Mouse (Mus musculus) gastrocnemius, postnatal 25 days (tissue): ENCODE measurements around the gene Ppm1l. TPM values are rescaled to one million over a fixed set of nuclear protein-coding genes. Genes with fewer than 3 reads are reported as not detected.
A peak's percentile ranks its signal among the peaks of the same experiment; 100 is the strongest.
"Not testable (repeated sequence)": the region's sequence is repeated elsewhere in the genome, so short reads cannot be mapped to it uniquely, and the experiment has no call there.

Source experiments
- DNase-seq: peaks from one replicate; pipeline ENCODE4 v3.0.0; 2022
- total RNA-seq, 2 experiments: library from RNA; stranded (reverse); gene quantifications; 1 replicate in 1 of 2; 2 replicates in 1 of 2; pipeline ENCODE4 v1.2.3; 2021

Gene Ppm1l
- total RNA-seq, 2 experiments from 2014 or later: 45.9 to 60.4 TPM

DNA sequence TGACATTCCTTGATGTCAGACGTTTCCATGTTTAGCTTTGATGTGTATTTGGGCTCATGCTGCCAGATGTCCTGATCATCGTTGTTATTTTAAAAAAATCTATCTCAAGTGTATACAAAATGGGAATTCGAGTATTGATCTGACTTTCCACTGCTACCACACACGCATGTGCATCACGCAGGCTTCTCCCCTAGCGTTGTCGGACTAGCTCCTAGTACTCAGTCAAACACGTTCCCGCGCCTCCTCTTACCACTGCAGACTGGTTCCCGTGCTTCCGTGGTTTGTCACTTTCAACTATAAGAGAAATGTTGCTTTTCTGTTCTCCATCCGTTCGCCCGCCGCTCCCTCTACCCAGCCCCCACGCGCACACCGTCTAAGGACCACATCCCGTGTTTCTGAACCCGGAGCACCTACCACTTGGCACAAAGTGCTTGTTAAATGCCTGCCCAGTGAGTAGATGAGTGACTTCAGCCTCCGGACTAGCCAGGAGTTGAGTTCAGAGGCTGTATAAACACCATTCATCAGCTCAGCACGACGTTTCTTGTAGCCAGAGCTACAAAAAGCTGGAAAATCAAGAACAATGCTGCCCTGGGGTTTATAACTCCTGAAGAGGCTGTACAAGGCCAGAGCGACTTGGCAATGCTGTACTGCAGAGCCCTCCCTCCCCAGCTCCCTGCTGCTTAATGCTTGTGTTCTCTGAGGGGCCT lies 219.4 kb downstream of the Ppm1l start:
- DNase-seq: no peak

DNA sequence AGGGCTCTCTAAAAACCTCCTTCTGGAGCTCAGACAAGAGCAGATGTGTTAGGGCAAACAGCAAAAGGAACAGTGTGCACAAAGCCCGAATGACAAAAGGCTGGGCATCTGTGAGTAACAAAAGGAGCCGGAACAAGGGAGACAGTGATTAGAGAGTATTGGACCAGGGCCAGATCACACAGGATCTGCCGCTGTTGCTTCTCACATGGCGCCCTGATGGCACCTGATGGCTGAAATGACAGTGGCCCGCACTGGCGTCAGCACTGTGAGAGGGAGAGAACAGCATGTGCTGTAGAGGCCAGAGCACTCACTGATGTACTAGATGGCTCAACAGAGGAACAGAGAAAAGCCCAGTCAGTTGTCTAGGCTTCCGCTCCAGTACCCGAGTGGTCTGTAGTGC lies 226.3 kb downstream of the Ppm1l start:
- peak; percentile 24 for DNase-seq

DNA sequence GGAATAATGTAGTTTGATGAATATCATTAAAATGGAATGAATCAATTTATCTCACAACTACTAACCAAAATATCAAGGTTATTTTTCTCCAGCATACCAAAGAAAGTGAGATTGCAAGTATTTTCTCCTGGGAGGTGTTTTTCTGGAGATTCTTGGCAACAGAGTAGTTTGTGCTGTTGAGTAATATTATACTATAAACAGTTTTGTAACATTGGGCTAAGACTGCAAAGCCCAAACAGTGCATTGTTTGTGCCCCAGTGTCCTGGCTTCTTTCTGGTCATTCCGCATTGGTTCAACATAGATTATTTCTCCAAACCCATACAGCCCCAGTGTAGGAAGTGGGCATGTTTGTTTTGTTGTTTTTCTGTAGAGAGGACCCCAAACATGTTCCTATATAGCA lies 227.1 kb downstream of the Ppm1l start:
- DNase-seq: no peak

DNA sequence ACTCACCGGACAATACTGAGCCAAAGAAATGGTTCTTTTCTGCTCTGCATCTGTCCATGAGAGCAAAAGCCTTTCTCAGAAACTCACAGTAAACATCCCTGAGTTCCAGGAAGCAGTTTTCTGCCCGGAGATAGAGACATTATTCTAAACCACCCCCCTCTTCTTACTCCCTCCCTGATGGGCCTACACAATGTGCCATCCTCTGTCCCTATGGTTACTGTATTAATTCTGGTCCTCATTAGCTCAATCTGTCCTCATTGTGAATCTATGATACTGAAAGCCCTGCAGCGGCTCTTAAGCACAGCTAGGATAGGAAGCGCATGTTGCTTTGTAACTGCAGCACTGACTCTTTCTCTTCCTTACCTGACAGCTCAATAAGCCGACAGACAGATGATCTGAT lies 228.4 kb downstream of the Ppm1l start:
- DNase-seq: no peak

DNA sequence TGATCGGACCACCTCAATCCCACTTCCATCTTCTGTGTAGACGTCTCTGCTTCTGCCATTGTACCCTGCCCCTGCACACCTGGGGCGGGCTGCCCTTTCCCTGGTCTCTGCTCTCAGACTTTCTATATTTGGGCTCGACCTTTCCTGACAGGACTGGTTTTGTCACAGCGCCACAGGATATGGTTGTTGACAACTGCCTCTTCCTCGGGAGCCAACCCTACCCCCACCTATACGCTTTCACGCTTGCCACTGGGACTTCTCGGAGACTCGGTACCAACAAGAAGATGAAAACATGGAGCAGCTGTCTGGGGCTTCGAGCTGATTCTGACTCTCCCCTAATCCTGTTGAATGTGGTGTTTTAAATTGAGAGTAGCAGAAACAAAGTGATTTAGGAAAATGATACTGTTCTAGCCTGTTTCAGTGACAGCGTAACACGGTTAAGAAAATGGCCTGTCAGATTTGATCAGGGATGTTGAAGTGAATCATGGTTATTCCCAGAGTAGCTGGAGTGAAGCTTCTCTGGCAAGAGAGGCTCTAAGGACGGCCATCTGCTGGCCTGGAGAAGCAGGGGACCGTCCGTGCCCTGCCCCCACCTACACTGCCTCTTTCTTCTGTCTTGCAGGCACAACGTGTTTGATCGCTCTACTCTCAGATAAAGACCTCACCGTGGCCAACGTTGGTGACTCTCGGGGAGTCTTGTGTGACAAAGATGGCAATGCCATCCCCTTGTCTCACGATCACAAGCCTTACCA lies 232.2 kb downstream of the Ppm1l start:
- peak; percentile 54 for DNase-seq

DNA sequence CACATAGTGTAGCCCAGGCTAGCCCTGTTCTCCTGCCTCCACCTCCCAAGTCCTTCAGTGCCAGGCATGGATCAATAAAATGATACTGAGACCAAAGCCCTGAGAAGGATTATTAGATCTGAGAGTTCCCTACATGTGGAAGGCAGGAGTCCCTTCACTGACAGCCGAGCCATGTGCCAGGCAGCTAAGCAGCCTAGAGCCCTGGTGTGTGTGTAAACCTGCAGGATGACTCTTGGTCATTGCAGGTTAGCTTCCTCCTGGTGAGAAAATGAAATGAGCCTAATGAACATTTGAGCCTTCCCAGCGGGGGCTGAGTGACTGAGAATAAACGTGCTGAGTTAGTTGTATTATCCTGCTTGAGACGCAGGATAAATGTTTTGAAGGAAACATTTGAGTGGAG lies 232.9 kb downstream of the Ppm1l start:
- no peak for DNase-seq

DNA sequence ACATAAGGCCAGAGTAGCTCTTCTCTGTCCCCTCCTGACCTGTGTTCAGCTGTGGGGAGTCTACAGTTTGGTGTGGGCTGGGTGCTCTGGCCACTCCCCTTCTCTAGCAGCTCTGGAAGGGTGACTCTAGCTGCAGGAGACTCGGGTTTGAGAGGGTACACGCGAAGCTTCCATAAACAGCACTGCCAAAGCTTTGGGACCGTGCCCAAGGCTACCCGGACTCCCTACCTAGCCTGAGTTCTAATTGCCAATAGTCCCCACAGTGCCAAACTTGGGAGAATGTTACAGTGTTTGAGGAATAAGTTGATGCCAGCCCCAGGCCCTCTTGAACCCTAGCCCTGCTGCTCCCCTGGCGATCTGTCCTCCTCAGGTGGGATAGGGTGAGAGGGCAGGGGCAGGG lies 238.8 kb downstream of the Ppm1l start:
- DNase-seq: no peak

DNA sequence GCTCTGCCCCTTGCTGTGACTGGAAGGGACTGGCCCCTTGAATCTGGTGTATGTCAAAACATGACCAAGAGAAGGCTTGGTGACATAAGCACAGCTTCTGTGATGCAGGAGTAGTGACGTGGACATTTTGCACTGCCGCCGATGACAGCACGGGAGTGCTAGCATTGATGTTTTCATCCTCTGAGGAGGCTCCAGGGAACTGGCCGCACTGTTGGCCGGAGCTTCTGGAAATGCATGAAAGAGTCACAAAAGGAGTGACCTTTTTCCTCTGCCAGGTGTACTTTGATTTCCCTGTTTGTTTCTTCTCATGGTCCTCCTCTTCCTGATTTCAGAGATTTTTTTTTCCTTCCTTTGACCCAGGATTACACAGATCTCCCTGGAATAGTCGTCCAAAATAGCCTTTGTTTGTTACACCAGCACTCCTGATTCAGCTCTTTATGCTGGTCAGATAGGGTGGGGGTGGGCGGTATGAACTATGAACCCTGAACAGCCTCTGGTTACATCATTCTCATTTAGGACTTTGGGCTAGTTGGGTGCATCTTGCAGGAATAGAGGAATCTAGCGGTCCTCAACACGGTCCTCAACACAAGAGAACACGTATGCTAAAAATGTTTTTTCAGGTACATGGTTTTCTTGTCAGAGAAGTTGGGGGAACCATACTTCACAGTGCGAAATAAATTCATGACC lies 239.6 kb downstream of the Ppm1l start:
- no peak for DNase-seq

DNA sequence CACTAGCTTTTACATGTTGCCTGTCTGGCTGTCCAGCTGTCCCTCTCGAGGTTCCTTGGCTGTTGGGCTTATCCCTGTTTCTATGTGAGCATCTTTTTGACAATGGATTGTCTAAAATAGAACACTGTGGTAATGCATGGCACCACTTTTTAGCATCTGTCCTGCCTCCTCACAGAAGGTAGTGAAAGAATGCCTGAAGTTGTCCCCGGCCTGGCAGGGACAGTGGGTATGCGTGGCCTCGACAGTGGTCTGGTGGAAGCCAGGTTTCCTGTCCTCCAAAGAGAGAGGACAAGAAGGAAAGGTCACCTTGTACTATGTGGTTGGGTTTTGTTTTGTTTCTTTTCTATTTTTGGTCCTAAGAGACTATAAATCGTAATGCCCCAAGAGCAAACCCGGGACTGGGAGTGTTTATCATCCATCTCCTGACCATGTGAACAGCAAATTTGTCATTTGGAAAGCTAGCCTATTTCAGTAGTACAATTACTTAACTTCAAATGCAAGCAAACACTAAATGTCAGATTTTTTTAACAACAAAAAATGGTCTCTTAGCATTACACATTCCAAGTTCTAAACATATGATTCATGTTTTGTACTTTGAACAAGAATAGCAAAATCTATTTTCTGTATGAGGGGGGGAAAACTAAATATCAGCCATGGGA lies 242.8 kb downstream of the Ppm1l start:
- DNase-seq: no peak

DNA sequence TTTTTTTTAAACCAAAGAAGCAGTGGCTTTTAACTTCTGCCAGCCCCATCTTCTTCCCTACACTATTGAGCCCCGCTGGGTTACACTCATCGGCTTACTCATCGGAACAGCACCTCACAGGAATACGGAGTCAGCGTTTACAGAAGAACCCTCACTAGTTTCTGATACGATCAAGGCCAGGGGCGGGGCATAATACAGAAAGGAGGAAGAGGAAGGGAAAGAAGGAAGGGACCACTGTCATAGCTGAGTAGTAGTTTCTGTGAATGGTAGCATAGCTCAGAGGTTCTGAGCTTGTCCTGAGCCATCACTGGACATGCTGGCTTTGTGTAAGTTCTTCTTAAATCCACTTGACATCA lies 243.3 kb downstream of the Ppm1l start:
- no peak for DNase-seq

DNA sequence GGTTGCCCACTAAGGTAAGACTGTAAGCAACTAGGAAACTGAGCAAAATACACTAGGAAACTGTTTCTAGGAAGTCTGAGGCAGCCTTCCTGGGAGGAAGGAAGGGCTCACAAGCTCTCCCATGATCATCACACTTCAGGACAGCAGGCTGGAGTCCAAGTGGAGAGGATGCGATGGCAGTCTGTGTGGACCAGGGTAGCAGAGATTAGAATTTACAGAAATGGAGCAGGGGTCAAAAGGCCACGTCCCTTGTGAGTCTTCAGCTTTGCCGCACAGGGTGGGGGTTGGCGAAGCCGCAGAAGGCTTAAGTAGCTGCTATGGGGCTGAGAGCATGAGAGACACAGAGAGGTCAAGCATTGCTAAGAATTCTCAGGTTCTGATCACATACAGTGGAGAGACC lies 245.0 kb downstream of the Ppm1l start:
- no peak for DNase-seq

DNA sequence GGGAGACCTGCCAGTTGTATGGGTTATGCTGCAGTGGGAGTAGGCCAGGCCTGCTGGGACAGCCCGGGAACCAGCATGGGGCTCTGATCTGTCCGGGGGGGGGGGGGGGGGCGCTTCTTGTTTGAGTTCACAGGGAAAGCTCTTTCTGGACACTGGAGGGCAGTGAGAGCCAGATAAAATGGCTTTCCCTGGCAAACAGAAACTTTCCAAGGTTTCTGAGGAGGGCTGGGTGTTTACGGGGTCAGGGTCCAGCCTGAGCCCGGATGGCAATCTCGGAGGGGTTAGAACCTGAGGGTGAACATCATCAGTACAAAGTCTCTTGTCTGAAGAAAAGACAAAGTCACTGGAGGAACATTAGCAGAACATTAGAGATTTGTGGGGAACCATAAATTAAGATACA lies 246.7 kb downstream of the Ppm1l start:
- no peak for DNase-seq

DNA sequence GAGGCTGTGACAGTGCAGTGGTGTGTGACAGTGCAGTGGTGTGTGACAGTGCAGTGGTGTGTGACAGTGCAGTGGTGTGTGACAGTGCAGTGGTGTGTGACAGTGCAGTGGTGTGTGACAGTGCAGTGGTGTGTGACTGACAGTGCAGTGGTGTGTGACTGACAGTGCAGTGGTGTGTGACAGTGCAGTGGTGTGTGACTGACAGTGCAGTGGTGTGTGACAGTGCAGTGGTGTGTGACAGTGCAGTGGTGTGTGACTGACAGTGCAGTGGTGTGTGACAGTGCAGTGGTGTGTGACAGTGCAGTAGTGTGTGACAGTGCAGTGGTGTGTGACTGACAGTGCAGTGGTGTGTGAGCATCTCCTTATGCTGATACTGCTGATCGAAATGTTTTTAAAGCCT lies 248.9 kb downstream of the Ppm1l start:
- not testable (repeated sequence) for DNase-seq

DNA sequence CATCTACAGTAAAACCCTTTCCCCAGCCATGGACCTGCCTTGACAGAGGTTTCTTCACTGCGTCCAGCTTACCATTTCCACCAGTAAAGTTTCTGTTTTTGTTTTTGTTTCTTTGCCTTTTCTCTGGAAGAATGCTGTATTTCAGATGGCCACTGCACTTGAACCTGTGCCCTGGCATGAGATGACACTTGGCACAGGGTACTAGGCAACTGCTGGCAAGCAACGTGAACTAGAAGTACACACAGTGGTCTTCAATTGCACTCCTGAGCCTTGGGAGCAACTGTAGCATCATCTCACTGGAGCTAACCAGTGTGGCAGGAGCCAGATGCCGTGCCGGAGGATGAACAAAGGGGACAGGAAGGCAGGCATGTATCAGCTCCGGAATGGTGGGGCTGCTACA lies 255.9 kb downstream of the Ppm1l start:
- DNase-seq: no peak

DNA sequence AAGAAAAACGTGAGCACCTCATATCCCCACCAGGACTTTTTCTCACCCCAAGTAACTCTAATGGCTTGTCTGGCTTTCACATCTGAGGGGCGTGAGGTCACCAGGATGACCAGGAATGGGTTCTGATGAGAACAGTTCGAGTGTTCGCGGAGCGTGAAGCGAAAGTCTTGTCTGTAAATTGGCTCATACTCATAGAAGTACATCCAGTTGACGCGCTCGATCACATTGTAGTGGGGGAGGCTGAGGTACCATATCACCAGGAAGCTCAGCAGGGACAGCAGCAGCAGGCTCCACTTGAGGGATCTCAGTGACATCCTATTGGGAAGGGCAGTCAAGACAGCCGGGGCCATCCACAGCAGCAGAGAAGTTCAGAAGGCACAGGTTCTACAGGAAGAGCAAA lies 258.9 kb downstream of the Ppm1l start:
- DNase-seq: no peak

DNA sequence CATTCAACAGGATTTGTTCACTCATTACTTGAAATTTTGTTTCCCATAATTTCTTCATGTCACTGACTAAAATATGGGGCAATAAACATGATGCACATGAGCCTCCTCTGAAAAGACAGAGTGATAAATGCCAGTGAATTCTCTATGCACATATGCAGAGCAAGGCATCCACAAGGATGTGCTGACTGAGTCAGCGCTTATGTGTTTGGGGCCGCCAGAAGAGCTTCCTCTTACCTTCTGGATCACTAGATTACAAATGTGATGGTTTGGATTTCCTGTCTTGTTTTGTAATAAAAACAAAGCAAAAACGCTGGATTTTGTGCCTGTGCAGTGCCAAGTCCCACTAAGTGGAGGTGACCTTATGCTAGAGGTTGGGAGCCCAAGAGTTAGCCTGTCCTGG lies 260.1 kb downstream of the Ppm1l start:
- no peak for DNase-seq

DNA sequence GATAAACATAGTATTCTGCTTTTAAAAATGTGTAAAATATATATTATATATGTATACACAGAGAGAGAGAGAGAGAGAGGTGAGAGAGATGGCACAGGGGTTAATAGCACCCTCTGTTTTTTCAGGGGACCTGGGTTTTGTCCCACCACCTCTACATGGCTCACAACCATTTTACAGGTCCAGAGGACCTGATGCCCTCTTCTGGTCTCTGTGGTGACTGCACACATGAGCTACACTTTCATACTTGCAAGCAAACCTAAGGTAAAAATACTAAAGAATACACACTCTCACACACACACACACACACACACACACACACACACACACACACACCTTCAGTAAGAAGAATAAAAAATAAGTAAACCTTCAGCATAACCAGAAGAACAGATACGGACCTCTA lies 262.1 kb downstream of the Ppm1l start:
- DNase-seq: no peak

DNA sequence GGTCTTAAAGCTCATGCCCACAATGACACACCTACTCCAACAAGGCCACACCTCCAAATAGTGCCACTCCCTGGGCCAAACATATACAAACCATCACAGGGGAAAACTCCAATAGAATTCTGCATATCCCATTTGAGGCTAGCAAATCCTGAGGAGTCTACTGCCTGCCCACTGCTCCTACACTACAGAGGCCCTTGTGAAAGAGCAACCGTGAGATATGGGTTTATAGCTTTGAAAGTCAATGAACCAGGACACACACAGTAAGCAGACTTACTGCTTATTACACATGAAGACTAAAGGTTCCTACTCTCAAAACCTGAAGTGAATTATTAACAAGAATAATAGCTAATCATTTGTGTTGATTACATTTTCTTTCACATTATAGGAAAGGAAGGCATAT lies 267.1 kb downstream of the Ppm1l start:
- DNase-seq: no peak

DNA sequence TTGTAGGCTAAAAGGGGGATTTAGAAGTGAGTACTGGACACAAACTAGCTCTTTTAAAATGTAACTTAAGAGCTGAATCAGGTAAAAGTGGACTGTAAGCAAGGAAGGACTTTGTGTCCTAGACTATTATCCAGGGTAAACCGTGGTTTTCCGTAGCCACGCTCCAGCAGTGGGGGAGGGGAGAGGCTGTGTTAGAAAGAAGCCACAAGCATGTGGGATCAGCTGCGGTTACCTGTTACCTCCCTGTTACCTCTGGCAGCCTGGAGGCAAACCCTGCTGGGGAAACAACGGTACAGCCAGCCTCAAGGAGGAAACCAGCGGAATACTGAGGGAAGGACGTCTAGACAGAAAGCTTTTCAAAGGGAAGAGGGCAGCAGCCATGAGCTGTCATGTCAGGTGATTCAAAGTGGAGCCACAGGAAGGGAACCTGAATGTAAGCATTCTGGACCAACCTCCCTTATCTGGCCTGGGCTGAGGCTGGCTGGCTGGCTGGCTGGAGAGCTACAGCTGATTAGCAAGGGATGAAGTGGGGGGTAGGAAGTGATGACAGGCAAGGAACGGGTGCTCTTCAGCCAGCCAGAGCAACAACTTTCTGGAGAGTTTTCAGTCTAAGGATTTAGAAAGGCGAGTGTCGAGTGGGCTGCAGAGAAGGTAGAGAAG lies 271.6 kb downstream of the Ppm1l start:
- no peak for DNase-seq

DNA sequence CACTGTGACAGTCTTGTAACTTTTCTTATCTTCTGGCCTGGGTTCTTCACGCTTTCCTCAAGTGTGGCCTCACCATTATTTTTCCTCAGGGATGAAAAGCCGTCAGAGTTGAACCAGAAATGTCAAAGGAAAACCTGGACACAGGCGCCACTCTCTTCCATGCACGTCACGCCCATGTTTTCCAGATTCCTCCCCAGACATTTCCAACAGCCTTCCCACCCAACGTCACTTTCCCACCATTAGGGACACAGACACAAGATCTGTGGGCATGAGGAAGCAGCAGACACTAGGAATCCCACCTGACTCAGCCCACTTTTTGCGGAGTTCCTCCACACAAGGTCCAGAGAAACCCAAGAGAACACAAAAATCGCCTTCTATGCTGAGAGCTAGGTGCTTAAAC lies 276.8 kb downstream of the Ppm1l start:
- DNase-seq: no peak

DNA sequence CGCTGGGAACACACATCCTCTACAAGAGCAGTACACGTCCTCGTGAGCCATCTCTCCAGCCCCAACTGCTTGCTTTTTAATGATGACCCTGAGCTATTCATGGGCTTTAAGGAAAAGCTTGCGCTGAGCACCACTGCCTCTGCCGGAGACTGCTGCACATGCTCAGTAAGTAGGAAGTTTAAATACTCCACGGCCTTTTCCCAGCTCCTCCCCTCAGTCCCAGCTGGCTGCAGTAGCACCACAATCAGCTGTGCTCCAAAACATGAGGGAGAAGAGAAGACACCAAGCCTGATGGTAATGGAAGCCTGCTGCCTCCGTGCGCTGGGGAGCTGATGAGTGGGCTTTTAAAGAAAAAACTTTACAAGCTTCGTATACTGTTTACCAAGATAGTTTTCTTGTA lies 277.4 kb downstream of the Ppm1l start:
- no peak for DNase-seq

DNA sequence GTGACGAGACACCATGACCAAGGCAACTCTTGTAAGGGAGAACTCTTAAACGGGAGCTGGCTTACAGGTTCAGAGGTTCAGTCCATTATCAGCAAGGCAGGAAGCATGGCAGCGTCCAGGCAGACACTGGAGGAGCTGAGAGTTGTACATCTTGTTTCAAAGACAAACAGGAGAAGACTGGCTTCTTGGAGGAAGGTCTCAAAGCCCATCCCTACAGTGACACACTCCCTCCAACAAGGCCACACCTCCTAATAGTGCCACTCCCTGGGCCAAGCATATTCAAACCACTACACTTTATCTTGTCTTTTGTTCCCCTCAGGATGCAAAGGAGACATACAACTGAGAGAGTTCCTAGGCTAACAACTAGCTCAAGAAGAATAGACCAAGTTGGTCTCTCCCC lies 279.5 kb downstream of the Ppm1l start:
- no peak for DNase-seq

DNA sequence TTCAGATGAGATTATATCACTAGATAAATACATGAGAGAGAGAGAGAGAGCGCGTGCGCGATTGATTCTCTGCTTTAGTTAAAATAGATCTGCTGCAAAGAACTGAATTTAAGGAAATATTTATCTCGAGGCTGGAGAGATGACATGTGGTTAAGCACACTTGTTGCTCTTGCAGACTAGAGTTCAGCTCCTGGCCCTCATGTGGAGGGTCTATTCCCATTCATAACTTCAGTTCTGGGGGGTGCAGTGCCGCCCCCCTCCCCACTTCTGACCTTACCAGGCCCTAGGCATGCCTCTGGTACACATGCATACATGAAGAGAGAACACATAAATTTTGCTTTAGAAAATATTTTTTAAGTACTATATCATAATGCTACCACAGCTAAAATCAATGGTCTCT lies 280.6 kb downstream of the Ppm1l start:
- DNase-seq: no peak
